Mouse (Mus musculus) megakaryocyte, embryonic 14.5 days (primary cell): ENCODE data around the gene Fbxo24.

Source experiments
- FLI1 ChIP-seq: IDR thresholded peaks from 2 replicates; pipeline ENCODE4 v1.6.1; 2012; ENCODE audit warnings: low read length, inconsistent platforms, mixed read lengths
- GATA1 ChIP-seq: IDR thresholded peaks from 3 replicates; pipeline ENCODE4 v1.6.1; 2012; ENCODE audit warnings: mixed read lengths, low read length, inconsistent platforms, borderline replicate concordance

GRCm38 (mm10) chr5:137631591-137631990, 2.8 kb upstream of the Fbxo24 start:
- TF ChIP-seq GATA1 = no peak
- TF ChIP-seq FLI1 = no peak; the same call in 1 of the 2 replicates
